Mouse (Mus musculus) thymus, postnatal 10 days (tissue): Measurements from ENCODE around the gene Tulp3.
"Not testable (repeated sequence)": the region's sequence is repeated elsewhere in the genome, so short reads cannot be mapped to it uniquely, and the experiment has no call there.

Experiments used
- DNase-seq, 2 experiments: peaks; one replicate each; pipeline ENCODE4 v3.0.0; 2021; ENCODE audit warnings: low spot score in 2 of 2

Gene Tulp3

GRCm38 (mm10) chr6:128355726-128356416 is at the start of gene Tulp3:
Tulp3 (minus strand) TSS chr6:128355851.
- peak; percentile 83 for DNase-seq

GRCm38 (mm10) chr6:128404708-128405107 is 49.1 kb upstream of the Tulp3 start:
- no peak for DNase-seq

GRCm38 (mm10) chr6:128399421-128400185 is 44.0 kb upstream of the Tulp3 start:
- no peak for DNase-seq

GRCm38 (mm10) chr6:128398996-128399395 is 43.3 kb upstream of the Tulp3 start, which contains the start of gene Nrip2:
Nrip2 (plus strand) TSS chr6:128399296.
- DNase-seq = no peak

DNA sequence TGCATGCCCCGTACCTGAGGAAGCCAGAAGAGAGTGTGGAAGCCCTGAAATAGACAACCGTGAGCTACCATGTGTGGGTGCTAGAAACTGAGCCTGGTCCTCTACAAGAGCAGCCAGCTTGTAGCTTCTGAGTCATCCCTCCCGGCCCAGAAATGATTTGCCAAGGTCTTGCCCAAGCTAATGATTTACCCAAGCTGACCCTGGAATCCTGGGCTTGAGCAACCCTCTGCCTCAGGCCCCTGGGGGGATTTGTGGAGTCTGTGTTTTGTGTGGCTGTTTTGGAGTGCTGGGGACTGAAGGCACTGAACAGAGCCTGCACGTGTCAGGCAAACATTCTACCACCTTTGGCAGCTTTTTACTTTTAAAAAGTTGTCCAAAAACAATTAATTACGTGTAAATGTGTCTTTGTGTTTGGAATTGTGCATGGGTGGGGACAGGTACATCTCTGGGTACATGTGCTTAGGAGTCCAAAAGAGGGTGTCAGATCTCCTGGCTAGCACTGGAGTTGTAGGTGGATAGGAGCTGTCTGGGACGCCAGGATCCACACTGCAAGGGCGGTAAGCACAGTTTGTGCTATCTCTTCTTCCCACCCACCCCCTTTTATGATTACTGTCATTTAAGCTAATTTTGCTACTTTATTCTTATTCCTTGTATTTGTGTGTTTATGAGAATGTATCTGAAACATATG is 42.1 kb upstream of the Tulp3 start:
- DNase-seq = no peak

DNA sequence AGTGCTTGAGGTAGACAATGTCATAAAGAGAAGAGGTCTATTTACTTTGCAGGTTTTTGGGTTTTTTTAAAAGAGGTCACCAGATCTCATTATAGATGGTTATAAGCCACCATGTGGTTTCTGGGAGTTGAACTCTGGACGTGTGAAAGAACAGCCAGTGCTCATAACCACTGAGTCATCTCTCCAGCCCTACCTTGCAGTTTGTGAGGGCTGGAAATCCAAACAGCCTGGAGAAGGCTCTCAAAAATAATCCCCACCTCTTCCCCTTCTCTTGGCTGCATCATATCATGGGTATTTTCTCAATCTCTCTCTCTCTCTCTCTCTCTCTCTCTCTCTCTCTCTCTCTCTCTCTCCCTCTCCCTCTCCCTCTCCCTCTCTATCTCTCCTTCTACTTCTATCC is 35.0 kb upstream of the Tulp3 start:
- no peak for DNase-seq

DNA sequence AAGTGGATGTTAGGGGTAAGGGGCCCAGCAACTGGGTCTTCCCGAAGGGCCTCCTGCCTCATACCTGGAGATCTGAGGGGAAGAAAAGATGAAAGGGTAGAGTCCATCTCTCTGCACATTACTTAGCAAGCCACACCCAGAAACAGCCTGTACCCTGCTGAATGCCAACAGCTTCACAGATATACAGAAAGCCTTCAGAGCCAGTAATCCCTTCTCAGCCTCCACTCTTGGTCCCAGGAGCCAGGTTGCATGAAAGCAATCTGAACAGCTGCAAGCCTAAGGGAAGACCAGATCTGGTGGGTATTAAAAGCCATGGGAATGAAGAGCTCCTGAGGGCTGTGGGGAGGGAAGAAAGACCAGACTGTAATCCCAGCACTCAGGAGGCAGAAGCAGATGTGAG is 33.5 kb upstream of the Tulp3 start:
- no peak for DNase-seq

- no peak for DNase-seq
Measured at GRCm38 (mm10) chr6:128385026-128385425, 29.4 kb upstream of the Tulp3 start.

- no peak for DNase-seq
Measured at GRCm38 (mm10) chr6:128383752-128384151, 28.1 kb upstream of the Tulp3 start.

DNA sequence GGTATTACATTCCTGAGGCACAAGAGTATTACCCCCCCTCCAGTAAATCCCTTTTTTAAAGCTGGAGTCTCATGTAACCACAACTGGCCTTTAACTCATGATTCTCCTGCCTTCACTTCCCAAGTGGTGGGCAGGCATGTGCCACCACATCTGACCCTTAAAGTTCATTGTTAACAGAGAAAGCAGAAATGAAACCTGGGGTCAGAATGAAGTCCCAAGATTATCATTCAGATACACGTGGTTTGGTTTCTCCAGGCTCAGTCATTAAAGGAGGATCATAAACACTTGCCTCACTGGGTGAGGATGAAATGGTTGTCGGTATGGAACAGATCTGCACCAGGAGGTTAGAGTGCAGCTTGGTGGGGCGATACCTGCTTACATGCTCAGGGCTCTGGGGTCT is 25.6 kb upstream of the Tulp3 start:
- no peak for DNase-seq

- DNase-seq = not testable (repeated sequence)
Measured at GRCm38 (mm10) chr6:128380594-128381167, 25.0 kb upstream of the Tulp3 start.

DNA sequence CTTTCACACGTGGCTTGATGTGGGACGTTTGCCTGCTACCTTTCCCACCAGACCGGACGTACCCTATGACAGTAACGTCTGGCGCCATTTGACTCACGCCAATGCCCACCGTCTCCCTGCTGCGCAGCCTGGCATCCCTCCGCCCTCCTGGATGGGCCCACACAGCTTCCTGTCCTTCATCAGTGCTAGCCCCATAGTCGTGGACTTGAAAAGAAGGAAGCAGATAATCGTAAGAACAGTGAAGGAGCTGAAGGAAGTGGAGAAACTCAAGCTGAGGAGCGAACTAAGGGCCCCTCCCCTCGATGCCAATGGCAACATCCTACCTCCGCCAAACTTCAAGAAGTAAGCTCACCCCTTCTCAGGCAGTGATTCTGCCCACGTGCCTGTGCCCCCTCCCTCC is 24.0 kb upstream of the Tulp3 start:
- no peak for DNase-seq

DNA sequence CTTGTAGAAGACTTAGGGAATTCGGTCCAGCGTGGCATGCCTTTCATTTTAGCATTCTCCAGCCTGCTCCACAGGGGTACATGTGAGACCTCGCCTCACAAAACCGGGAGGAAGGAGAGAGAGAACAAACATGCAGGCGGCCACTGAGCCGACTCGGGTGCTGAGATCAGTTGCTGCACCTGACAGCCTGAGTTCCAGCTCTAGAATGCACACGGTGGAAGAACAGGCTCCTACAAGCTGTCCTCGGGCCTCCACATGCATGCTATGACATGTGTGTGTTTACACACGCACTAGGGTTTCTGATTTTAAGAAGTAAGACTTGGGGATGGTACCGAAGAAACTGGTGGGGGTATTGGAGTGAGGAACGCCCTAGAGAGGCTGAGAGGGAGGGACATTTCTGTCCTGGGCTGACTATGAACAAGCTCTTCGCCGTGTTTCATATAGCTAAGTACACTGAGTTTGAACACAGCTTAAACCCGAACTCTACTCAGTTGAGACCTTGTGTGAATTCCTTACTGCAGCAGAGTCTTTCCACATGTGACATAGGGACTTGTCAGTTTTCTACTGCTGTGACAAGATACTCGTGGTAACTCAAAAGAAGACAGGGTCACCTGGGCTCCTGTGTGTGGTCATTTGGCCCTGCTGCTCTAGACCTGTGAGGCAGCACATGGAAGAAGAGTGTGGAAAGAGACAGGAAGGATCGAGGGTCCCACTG is 20.9 kb upstream of the Tulp3 start:
- DNase-seq = no peak

- no peak for DNase-seq
Measured at GRCm38 (mm10) chr6:128375192-128375591, 19.5 kb upstream of the Tulp3 start, which contains the start of the genes Tex52 and Gm44596. Tex52 (plus strand) TSS chr6:128375456. Gm44596 (plus strand) TSS chr6:128375503.

GRCm38 (mm10) chr6:128370040-128370439 is 14.4 kb upstream of the Tulp3 start:
- no peak for DNase-seq

DNA sequence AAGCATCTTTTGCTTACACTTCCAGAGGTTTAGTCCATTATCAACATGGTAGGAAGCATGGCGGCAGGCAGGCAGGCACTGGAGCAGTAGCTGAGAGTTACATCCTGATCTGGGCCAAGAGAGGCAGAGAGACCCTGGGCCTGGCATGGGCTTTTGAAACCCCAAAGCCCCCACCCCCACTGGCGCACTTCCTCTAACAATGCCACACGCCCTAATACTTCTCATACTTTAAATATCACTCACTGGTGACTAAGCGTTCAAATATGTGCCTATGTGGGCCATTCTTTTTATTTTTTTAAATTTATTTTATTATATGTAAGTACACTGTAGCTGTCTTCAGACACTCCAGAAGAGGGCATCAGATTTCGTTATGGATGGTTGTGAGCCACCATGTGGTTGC is 10.8 kb upstream of the Tulp3 start:
- no peak for DNase-seq

- DNase-seq = no peak
Measured at GRCm38 (mm10) chr6:128364721-128365120, 9.1 kb upstream of the Tulp3 start.

GRCm38 (mm10) chr6:128363007-128363825 is 7.6 kb upstream of the Tulp3 start:
- no peak for DNase-seq

DNA sequence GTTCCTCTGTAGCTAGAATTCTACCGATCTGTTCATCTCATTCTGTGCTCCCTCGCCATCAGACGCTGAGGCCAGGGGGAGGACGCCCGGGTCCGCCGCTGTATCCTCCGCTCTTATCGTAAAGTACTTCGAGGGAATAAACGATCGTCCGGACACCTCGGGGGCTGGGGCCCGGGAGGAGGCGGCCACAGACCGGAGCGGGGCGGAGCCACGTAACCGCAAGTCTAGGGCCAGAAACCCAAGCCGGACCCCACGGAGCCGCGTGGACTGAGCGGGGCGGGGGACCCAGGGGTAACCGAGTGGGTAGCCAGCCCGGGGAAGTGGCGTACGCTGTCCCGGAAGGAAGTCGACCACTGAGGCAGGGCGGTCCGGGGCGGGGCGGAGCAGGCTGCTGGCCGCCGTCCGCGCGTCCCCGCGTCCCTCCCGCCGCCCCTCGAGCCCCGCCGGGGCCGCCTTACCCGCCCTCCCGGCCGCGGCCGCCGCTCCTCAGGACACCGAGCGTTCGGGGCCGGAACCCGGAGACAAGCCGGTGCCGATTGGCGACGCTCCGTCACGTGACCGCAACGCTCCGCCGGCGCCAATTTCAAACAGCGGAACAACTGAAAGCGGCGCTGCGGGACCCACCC is 6.8 kb upstream of the Tulp3 start, which contains the start of the genes Rhno1 and Foxm1:
TSS of gene Rhno1 (minus strand) at position 531 of the 626 bp plus-strand sequence.
TSS of gene Foxm1 (plus strand) at position 587 of the 626 bp plus-strand sequence.
- DNase-seq = peak; percentile 77 to 83

- DNase-seq = no peak
Measured at GRCm38 (mm10) chr6:128361901-128362300, 6.2 kb upstream of the Tulp3 start.
